Mouse (Mus musculus): ENCODE data around the gene BC052040. TPM values are rescaled to one million over a fixed set of nuclear protein-coding genes. Genes with fewer than 3 reads are reported as not detected.

Gene BC052040
- polyA plus RNA-seq, 1 experiment, result 6.7 TPM

DNA sequence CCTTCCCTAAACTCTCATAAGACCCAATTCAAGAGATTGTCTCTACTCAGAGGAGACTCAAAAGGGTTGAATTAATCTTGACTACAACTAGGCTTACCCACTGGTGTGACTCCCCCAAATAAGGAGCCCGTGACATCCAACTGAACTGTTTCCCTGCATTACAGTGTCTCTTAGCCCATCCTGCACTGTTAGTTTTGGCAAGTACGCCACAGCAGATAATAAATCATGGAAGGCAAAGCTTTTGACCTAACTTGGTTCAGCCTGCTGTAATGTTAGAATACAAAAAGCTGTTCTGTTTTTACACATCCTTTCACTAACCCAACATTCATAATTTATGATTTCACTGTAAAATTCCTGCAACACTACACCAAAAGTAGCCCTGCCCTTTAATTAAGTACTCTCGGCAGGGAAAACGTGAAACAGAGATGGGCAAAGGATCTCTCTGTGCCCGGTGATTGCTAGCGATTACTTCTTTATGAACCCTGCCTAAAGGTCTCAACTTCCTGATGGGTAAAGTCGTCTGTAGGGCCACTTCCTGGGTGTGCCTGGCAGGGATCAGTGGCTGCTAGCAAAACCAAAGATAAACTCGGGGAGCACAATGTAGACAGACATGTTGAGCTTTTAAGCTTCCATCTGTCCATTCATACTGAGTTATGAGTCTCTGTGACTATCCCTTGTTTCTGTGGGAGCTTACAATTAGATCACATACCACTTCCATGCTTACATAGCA is 194.1 kb downstream of the BC052040 start:
- H3K4me3 ChIP-seq (ENCODE audit: insufficient read depth, low read length), result no peak overlapping the region
- H3K27ac ChIP-seq (ENCODE audit: insufficient read depth, low read depth, low read length), result no peak overlapping the region
- H3K4me1 ChIP-seq (ENCODE audit: control insufficient read depth, insufficient read depth, low read length), result peaks cover 6% of the 10 kb centered on the region
- TF ChIP-seq CTCF (IDR thresholded peaks at IDR 0.05; ENCODE audit: low read depth, low read length) (no peak), POLR2A (IDR thresholded peaks at IDR 0.05; ENCODE audit: borderline replicate concordance, low read depth, low read length) (no peak)

DNA sequence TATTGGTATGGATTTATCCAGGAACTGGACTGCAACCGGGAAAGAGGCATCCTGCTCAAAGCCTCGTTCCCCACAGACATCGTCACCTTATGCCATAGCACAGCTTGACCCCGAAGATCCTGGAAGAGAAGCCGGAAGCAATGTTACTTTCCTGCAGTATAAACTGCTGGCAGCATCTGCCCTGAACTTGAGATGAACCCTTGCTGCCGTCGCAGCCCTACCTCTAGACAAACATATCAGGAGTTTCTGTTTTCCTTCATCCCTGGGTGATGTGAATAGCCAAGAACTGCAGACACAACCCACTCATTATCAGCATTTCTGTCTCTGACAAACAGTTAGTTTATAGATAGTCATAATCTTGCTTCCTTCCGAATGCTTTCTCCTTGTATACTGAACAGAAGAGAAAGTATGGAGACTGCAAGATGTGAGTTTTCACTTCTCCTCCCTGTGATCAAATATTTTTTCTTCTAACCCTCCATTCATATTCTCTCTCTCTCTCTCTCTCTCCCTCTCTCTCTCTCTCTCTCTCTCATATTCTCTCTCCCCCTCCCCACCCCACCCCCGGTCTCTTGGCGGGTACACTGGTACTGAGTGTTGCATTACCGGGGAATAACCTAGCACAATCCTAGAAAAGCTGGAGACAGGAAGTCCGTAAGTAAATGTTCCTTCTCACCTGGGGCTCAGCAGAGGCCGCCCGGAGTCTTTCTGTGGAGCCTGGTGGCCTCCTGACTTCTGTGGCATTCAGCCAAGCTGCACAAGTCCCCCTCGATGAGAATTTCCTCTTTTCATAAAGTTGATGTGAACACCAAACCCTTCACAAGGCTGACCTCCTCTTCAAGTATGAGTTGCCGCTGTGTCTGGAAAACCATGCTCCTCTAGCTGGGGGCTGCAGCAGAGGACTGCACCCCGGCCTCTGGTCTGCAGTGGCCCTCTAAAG is 195.7 kb downstream of the BC052040 start:
- no peak for TF ChIP-seq POLR2A (IDR thresholded peaks at IDR 0.05; ENCODE audit: borderline replicate concordance, low read depth, low read length)
- TF ChIP-seq CTCF (IDR thresholded peaks at IDR 0.05; ENCODE audit: low read depth, low read length), result no peak
- Histone ChIP-seq H3K4me3 (ENCODE audit: insufficient read depth, low read length) (no peak overlapping the region), H3K4me1 (ENCODE audit: control insufficient read depth, insufficient read depth, low read length) (peaks cover 6% of the 10 kb centered on the region), H3K27ac (ENCODE audit: insufficient read depth, low read depth, low read length) (no peak overlapping the region)

DNA sequence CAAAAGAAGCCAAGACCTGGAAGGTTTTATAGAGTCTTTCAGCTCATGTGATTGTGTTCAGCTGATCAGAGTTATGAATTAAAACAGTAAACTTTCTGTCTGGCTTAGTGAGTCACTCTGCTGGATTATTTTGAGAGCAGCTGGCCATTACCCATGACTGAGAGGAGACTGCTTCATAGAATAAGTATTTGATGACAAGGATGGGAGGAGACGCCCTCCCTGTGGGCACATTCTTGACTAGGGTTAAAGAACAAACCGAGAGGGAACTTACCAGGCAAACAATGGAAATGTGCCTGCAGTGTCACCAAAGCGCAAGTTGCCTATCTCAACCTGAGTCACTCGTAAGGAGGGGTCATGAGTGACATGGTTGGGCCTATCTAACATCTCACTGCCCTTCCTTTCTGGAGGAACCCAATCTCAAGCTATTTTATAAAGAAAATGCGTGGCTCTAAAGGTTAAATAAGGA is 199.1 kb downstream of the BC052040 start:
- Histone ChIP-seq H3K4me1 (ENCODE audit: control insufficient read depth, insufficient read depth, low read length) (peaks cover 4% of the 10 kb centered on the region), H3K27ac (ENCODE audit: insufficient read depth, low read depth, low read length) (no peak overlapping the region), H3K4me3 (ENCODE audit: insufficient read depth, low read length) (no peak overlapping the region)
- TF ChIP-seq CTCF (IDR thresholded peaks at IDR 0.05; ENCODE audit: low read depth, low read length), result no peak
- no peak for TF ChIP-seq POLR2A (IDR thresholded peaks at IDR 0.05; ENCODE audit: borderline replicate concordance, low read depth, low read length)

DNA sequence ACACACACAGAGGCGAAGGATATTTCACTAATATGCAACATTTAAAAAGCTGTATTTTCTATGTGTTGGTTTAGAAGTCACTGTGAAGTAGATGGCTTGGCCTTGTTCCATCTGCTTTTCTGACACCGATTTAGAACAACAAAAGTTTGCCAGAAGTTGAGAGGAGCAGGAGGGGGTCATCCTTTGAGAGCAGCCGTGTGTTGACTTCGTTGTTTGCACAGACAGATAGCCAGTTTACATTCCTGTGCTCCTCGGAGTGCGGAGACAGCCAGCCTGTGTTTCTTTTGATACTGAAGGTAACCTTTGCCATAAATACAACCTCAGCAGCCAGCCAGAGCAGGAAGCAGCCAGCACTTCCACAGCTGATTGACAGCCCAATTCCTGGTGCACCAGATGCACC is 204.2 kb downstream of the BC052040 start:
- Histone ChIP-seq H3K4me1 (ENCODE audit: control insufficient read depth, insufficient read depth, low read length) (no peaks in the 10 kb centered on the region), H3K27ac (ENCODE audit: insufficient read depth, low read depth, low read length) (no peak overlapping the region), H3K4me3 (ENCODE audit: insufficient read depth, low read length) (no peak overlapping the region)
- TF ChIP-seq POLR2A (IDR thresholded peaks at IDR 0.05; ENCODE audit: borderline replicate concordance, low read depth, low read length), result no peak
- no peak for TF ChIP-seq CTCF (IDR thresholded peaks at IDR 0.05; ENCODE audit: low read depth, low read length)

DNA sequence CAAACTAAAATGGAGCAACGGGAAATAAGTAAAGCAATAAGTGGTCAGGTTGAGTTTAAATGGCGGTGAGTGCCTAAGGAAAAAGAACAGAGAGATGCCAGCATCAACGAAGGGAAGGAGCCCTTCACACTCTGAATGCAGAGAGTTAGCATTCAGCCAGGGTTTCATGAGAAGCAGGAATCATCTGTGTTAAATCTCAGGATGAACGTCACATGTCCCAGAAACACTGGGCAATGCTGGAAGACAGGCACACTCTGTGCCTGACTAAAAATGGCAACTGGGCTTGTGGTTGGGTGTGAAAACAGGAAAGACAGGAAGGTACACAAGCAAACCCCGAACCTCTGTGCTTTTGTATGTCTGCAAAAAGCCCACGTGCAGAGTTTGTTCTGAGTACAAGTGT is 217.3 kb downstream of the BC052040 start:
- TF ChIP-seq POLR2A (IDR thresholded peaks at IDR 0.05; ENCODE audit: borderline replicate concordance, low read depth, low read length) (no peak), CTCF (IDR thresholded peaks at IDR 0.05; ENCODE audit: low read depth, low read length) (no peak)
- Histone ChIP-seq H3K4me3 (ENCODE audit: insufficient read depth, low read length) (no peak overlapping the region), H3K4me1 (ENCODE audit: control insufficient read depth, insufficient read depth, low read length) (no peaks in the 10 kb centered on the region), H3K27ac (ENCODE audit: insufficient read depth, low read depth, low read length) (no peak overlapping the region)

DNA sequence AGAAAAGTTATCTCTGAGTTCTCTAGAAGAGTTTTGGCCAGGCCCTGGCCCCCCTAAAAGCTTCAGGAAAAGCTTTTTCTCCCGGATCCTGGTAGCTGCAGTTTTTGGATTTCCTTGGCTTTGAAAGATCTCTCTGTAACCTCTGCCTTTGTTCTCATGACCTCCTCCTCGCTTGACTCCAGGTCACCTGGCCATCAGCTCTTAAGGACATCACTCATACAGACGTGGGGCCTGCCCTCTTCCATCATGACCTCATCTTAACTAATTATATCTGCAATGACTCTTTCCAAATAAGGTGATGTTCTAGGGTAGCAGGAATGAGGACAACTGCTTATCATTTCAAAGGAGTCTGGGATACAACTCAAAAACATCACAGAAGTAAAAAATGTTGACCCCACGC is 226.9 kb downstream of the BC052040 start:
- Histone ChIP-seq H3K4me3 (ENCODE audit: insufficient read depth, low read length) (no peak overlapping the region), H3K4me1 (ENCODE audit: control insufficient read depth, insufficient read depth, low read length) (no peaks in the 10 kb centered on the region), H3K27ac (ENCODE audit: insufficient read depth, low read depth, low read length) (no peak overlapping the region)
- no peak for TF ChIP-seq CTCF (IDR thresholded peaks at IDR 0.05; ENCODE audit: low read depth, low read length)
- TF ChIP-seq POLR2A (IDR thresholded peaks at IDR 0.05; ENCODE audit: borderline replicate concordance, low read depth, low read length), result no peak

DNA sequence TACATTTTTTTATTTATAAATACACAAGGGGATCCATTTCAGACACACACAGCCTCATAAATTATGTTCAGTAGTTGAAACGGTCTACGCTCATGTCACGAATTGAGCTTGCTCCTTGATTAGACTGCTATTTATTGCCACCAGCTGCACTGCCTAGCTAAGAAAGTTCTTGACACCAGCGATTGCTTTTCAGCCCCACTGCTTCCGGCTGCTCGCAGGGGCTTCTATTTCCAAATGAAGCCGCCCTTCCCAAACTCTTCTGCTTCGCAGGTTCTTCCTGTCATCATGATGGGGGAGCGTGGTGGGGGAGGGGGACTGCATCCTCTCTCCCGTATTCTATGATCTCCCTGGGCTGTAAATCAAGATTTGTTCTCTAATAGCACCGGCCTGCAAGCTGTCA is 231.8 kb downstream of the BC052040 start:
- no peaks in the 10 kb centered on the region for H3K4me1 ChIP-seq (ENCODE audit: control insufficient read depth, insufficient read depth, low read length)
- no peak overlapping the region for H3K4me3 ChIP-seq (ENCODE audit: insufficient read depth, low read length)
- H3K27ac ChIP-seq (ENCODE audit: insufficient read depth, low read depth, low read length), result no peak overlapping the region
- no peak for TF ChIP-seq POLR2A (IDR thresholded peaks at IDR 0.05; ENCODE audit: borderline replicate concordance, low read depth, low read length)
- no peak for TF ChIP-seq CTCF (IDR thresholded peaks at IDR 0.05; ENCODE audit: low read depth, low read length)

DNA sequence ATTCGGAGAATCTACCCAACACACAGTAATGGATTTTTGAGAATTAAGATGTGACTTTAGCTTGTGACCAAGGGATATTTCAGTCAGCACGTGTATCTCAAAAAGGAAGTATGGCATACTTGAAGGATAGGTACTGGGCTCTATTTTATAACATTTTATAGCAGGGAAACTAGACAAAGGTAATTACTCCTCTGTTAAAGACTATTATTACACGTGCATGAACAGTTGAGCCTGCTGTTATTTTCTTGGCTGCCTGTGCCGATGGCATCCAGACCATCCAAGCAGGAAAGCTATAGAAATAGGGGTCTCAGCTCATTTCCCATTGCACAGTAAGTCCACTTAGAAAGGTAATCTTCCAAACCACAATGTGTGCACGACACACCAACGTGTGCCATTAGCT is 232.2 kb downstream of the BC052040 start:
- TF ChIP-seq POLR2A (IDR thresholded peaks at IDR 0.05; ENCODE audit: borderline replicate concordance, low read depth, low read length) (no peak), CTCF (IDR thresholded peaks at IDR 0.05; ENCODE audit: low read depth, low read length) (no peak)
- Histone ChIP-seq H3K4me3 (ENCODE audit: insufficient read depth, low read length) (no peak overlapping the region), H3K4me1 (ENCODE audit: control insufficient read depth, insufficient read depth, low read length) (no peaks in the 10 kb centered on the region), H3K27ac (ENCODE audit: insufficient read depth, low read depth, low read length) (no peak overlapping the region)

DNA sequence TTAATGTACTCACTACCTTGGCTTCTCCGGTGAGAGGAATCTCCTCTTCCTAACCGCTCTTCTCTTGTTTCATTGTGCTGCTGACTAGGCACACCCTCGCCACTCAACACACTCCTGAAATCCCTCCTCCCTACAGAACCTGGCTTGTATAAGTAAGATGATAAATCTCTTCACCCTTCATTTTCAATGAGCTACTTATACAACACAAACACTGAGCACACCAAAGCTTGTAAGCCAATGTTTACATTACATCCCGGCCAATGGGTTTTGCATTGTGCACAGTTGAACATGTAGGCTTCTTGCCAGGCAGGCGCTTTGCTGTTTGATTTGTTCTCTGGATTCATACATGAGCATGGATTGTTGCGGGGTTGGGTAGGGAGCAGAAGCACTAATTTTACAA is 236.4 kb downstream of the BC052040 start:
- H3K4me3 ChIP-seq (ENCODE audit: insufficient read depth, low read length), result no peak overlapping the region
- no peak overlapping the region for H3K27ac ChIP-seq (ENCODE audit: insufficient read depth, low read depth, low read length)
- H3K4me1 ChIP-seq (ENCODE audit: control insufficient read depth, insufficient read depth, low read length), result no peaks in the 10 kb centered on the region
- TF ChIP-seq CTCF (IDR thresholded peaks at IDR 0.05; ENCODE audit: low read depth, low read length), result no peak
- TF ChIP-seq POLR2A (IDR thresholded peaks at IDR 0.05; ENCODE audit: borderline replicate concordance, low read depth, low read length), result no peak

DNA sequence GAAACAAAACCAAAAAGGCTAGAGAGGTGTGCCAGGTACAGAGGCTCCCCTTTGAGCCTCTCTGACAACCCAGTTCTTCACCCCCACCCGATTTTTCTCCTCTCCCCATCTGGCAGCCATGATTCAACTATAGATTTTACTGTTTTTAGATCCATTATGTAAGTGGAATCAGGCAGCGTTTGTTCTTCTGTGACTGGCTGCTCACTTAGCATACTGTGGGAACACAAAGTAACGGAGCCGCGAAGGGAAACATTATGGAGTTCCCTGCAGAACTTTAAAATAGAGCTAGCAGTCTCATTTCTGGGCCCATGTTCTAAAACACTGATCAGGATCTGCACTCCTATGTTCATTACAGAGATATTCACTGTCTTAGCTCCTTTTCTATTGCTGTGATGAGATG is 240.8 kb downstream of the BC052040 start:
- H3K27ac ChIP-seq (ENCODE audit: insufficient read depth, low read depth, low read length), result no peak overlapping the region
- no peak overlapping the region for H3K4me3 ChIP-seq (ENCODE audit: insufficient read depth, low read length)
- TF ChIP-seq CTCF (IDR thresholded peaks at IDR 0.05; ENCODE audit: low read depth, low read length), result no peak
- TF ChIP-seq POLR2A (IDR thresholded peaks at IDR 0.05; ENCODE audit: borderline replicate concordance, low read depth, low read length), result no peak
- H3K4me1 ChIP-seq (ENCODE audit: control insufficient read depth, insufficient read depth, low read length), result no peaks in the 10 kb centered on the region

Measured in bone marrow macrophage, adult 2 months (primary cell).